Mouse (Mus musculus) myocyte (in vitro differentiated cells): ENCODE measurements at regions not wholly inside any gene's neighbourhood (a gene's known extent, or its start where the extent isn't known, plus 50 kb on each side); places are given as distances from the start of the nearest gene placed in this dataset.

ENCODE experiments used
- H3K27me3 ChIP-seq: one replicate; pipeline ENCODE4 v1.6.1; 2011; ENCODE audit not compliant: control insufficient read depth, insufficient read depth, insufficient read length
- H3K36me3 ChIP-seq: one replicate; pipeline ENCODE4 v1.6.1; 2011; ENCODE audit not compliant: control insufficient read depth, insufficient read depth
- H3K4me2 ChIP-seq: one replicate; pipeline ENCODE4 v1.6.1; 2011; ENCODE audit warnings: low read depth, control low read depth
- H3K4me3 ChIP-seq: one replicate; pipeline ENCODE4 v1.5.1; 2011; ENCODE audit warnings: mild to moderate bottlenecking, control low read depth, moderate library complexity
- H3K79me2 ChIP-seq: one replicate; pipeline ENCODE4 v1.6.1; 2011; ENCODE audit not compliant: control insufficient read depth, insufficient read depth
- H3ac ChIP-seq: one replicate; pipeline ENCODE4 v1.6.1; 2011; ENCODE audit not compliant: control insufficient read depth, insufficient read length
- CEBPB ChIP-seq: IDR thresholded peaks from 2 replicates; pipeline ENCODE4 v1.6.1; 2011; ENCODE audit warnings: mild to moderate bottlenecking, moderate library complexity; ENCODE audit not compliant: poor library complexity, insufficient read depth, severe bottlenecking
- E2F4 ChIP-seq: IDR thresholded peaks from one replicate; pipeline ENCODE4 v1.6.1; 2011; ENCODE audit warnings: mild to moderate bottlenecking, control low read depth, moderate library complexity; ENCODE audit not compliant: insufficient read depth
- MAX ChIP-seq: IDR thresholded peaks from one replicate; pipeline ENCODE4 v1.6.1; 2011; ENCODE audit warnings: low read depth, mild to moderate bottlenecking, control low read depth
- MYOD1 ChIP-seq, 3 experiments: IDR thresholded peaks; one replicate each; pipeline ENCODE4 v1.6.1; 2011; ENCODE audit warnings: control low read depth in 2 of 3, low read depth in 2 of 3, mild to moderate bottlenecking in 2 of 3, moderate library complexity in 1 of 3; ENCODE audit not compliant: insufficient read length in 2 of 3, control insufficient read depth in 1 of 3
- MYOG ChIP-seq, 3 experiments: IDR thresholded peaks; one replicate each; pipeline ENCODE4 v1.6.1; 2011; ENCODE audit warnings: control low read depth in 2 of 3, low read depth in 2 of 3, mild to moderate bottlenecking in 2 of 3; ENCODE audit not compliant: insufficient read length in 2 of 3, control insufficient read depth in 1 of 3, insufficient read depth in 1 of 3
- POLR2A ChIP-seq: IDR thresholded peaks from one replicate; pipeline ENCODE4 v1.6.1; 2011; ENCODE audit warnings: low read depth, mild to moderate bottlenecking, control low read depth, moderate library complexity; ENCODE audit not compliant: insufficient read length
- POLR2AphosphoS2 ChIP-seq: IDR thresholded peaks from one replicate; pipeline ENCODE4 v1.6.1; 2011; ENCODE audit warnings: low read depth, control low read depth; ENCODE audit not compliant: insufficient read length
- REST ChIP-seq: IDR thresholded peaks from one replicate; pipeline ENCODE4 v1.6.1; 2011; ENCODE audit warnings: mild to moderate bottlenecking, control low read depth, moderate library complexity; ENCODE audit not compliant: insufficient read depth, insufficient read length
- SRF ChIP-seq: IDR thresholded peaks from one replicate; pipeline ENCODE4 v1.6.1; 2011; ENCODE audit warnings: low read depth; ENCODE audit not compliant: control insufficient read depth, insufficient read length
- TCF12 ChIP-seq: IDR thresholded peaks from one replicate; pipeline ENCODE4 v1.6.1; 2011; ENCODE audit warnings: mild to moderate bottlenecking, control low read depth; ENCODE audit not compliant: poor library complexity, insufficient read depth, severe bottlenecking
- TCF3 ChIP-seq: IDR thresholded peaks from one replicate; pipeline ENCODE4 v1.6.1; 2011; ENCODE audit warnings: low read depth, control low read depth; ENCODE audit not compliant: insufficient read length
- USF1 ChIP-seq: IDR thresholded peaks from one replicate; pipeline ENCODE4 v1.6.1; 2011; ENCODE audit warnings: low read depth, mild to moderate bottlenecking, control low read depth, moderate library complexity

DNA sequence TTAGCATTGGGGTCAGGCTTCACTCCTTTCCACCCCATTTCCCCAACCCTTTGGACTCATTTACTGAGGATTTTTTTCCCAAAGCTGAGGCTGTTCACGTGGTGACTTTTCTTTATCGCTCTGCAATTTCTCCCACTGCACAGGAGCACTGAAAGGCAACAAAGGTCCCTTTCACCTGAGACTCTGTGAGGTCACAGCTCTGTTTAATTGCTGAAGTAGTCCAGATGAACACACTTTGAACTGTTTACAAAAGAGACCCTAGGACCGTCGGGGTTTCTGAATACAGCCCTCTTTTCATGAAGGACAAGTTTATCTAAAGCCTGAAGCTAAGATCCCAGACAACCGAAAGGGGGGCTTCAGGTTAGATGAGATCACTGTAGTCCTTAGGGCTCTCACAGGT lies 293.6 kb downstream of the Stim2 start:
- TF ChIP-seq POLR2AphosphoS2, result no peak
- TF ChIP-seq E2F4, result no peak
- TF ChIP-seq SRF, result no peak
- no peak for TF ChIP-seq MYOD1 (IDR thresholded peaks at IDR 0.05; ENCODE audit: control insufficient read depth in 1 of 3, insufficient read length in 2 of 3, low read depth in 2 of 3)
- TF ChIP-seq TCF12, result no peak
- TF ChIP-seq USF1, result no peak
- no peak for TF ChIP-seq POLR2A
- no peak for TF ChIP-seq MAX
- no peak for TF ChIP-seq CEBPB
- TF ChIP-seq REST, result no peak
- TF ChIP-seq MYOG (IDR thresholded peaks at IDR 0.05; ENCODE audit: control insufficient read depth in 1 of 3, insufficient read depth in 1 of 3, insufficient read length in 2 of 3, low read depth in 2 of 3), result no peak
- no peak for TF ChIP-seq TCF3
- H3K4me2 ChIP-seq, result no peak overlapping the region
- no peaks in the 10 kb centered on the region for H3K36me3 ChIP-seq
- H3K4me3 ChIP-seq, result no peak overlapping the region
- H3K79me2 ChIP-seq, result no peaks in the 10 kb centered on the region
- H3ac ChIP-seq, result no peak overlapping the region
- H3K27me3 ChIP-seq, result no peaks in the 10 kb centered on the region

DNA sequence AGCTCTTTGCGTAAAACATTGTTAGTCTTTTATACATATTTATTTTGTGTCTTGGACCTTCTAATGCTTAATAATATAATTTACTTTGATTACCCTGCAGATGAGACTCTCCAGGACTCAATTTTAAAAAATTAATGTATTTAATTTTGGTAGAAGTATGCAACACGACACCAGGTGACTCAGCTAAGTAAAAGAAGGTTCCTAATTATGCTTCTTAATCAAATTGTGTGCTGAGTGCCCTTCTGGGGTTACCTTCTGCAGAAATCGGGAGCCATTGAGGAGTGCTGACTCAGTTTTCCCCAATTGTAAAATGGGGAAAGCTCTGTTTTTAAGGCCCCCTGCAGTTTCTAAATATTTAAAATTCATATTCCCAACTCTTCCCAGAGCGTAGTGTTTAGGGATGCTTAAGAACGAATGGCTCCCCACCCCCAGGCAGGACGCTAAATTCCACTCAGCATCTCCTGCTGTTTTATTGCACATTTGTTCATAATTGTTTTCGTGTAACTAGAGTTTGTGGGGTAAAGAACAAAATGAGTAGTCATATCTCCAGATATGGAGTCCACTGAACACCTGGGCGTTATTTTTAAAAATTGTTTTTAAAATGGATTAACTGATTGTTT lies 315.5 kb downstream of the Stim2 start:
- Histone ChIP-seq H3K27me3 (no peaks in the 10 kb centered on the region), H3ac (no peak overlapping the region), H3K4me3 (no peak overlapping the region), H3K36me3 (no peaks in the 10 kb centered on the region), H3K79me2 (no peaks in the 10 kb centered on the region), H3K4me2 (no peak overlapping the region)
- TF ChIP-seq REST (no peak), E2F4 (no peak), MAX (no peak), POLR2A (no peak), MYOG (IDR thresholded peaks at IDR 0.05; ENCODE audit: control insufficient read depth in 1 of 3, insufficient read depth in 1 of 3, insufficient read length in 2 of 3, low read depth in 2 of 3) (no peak), USF1 (no peak), POLR2AphosphoS2 (no peak)

DNA sequence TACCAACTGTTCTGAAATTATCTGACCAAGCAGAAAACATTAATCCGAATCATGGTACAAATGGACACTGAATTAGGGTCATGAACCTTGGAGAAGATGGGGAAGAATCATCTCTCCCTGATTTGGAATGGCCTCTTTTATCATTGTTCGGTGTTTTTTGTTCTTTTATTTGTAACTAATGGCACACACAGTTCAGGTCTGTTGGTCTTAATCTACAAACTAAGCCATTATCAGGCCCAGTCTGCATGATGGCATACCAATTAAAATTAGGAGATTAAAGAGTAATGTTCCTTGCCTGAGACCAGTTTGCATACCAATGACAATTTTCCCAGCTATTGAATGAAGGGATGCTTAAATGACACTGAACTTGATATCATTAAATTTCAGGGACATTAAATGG lies 332.1 kb downstream of the Stim2 start:
- no peaks in the 10 kb centered on the region for H3K79me2 ChIP-seq
- no peak overlapping the region for H3ac ChIP-seq
- no peak overlapping the region for H3K4me2 ChIP-seq
- TF ChIP-seq REST (no peak), POLR2A (no peak), CEBPB (no peak), USF1 (no peak), TCF12 (no peak), MYOD1 (IDR thresholded peaks at IDR 0.05; ENCODE audit: control insufficient read depth in 1 of 3, insufficient read length in 2 of 3, low read depth in 2 of 3) (no peak), POLR2AphosphoS2 (no peak), SRF (no peak), MAX (no peak), MYOG (IDR thresholded peaks at IDR 0.05; ENCODE audit: control insufficient read depth in 1 of 3, insufficient read depth in 1 of 3, insufficient read length in 2 of 3, low read depth in 2 of 3) (no peak)
- H3K27me3 ChIP-seq, result no peaks in the 10 kb centered on the region
- no peaks in the 10 kb centered on the region for H3K36me3 ChIP-seq
- no peak overlapping the region for H3K4me3 ChIP-seq

DNA sequence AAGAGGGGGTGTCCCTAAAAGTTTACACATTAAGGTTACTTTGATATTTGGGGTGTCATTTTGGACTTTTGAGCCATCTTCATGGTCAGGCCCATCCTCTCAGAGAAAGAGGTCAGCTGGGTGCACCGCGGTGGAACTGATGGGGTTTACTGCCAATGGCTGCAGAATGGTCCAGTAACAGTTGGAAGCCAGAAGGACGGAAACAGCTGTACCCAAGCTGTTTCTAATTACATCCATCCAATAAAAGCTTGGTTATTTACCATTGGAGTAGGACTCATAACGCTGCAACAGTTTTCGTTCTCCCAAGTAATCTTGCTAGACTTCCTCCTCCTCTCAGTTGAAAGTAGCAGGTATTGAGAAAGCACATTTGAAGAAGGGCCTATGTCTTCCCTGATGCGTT lies 344.7 kb downstream of the Stim2 start:
- Histone ChIP-seq H3K4me3 (no peak overlapping the region), H3K36me3 (no peaks in the 10 kb centered on the region), H3ac (no peak overlapping the region), H3K27me3 (no peaks in the 10 kb centered on the region), H3K79me2 (no peaks in the 10 kb centered on the region), H3K4me2 (no peak overlapping the region)
- TF ChIP-seq SRF (no peak), USF1 (no peak), TCF12 (no peak), REST (no peak), POLR2A (no peak), MYOG (IDR thresholded peaks at IDR 0.05; ENCODE audit: control insufficient read depth in 1 of 3, insufficient read depth in 1 of 3, insufficient read length in 2 of 3, low read depth in 2 of 3) (no peak), CEBPB (no peak), TCF3 (no peak), E2F4 (no peak), MYOD1 (IDR thresholded peaks at IDR 0.05; ENCODE audit: control insufficient read depth in 1 of 3, insufficient read length in 2 of 3, low read depth in 2 of 3) (no peak), POLR2AphosphoS2 (no peak), MAX (no peak)

DNA sequence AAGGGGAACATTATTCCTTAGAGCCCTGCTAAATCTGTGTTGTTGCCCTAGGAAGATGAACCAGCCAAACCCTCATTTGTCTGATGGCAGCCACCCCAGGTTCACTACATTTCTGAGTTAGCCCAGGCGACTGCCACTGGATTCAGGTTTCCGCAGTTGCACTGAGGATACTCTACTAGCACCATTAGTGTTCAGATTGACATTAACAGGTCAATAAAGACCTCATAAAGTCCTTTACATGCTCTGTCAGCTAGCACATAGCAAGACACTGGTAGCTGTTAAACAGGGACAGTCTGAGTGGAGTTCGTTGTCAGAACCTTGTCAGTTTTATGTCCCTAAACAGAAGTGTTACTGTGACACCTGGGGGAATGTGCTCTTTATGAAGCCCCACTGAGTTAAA lies 345.1 kb downstream of the Stim2 start:
- no peaks in the 10 kb centered on the region for H3K79me2 ChIP-seq
- no peak overlapping the region for H3ac ChIP-seq
- H3K4me2 ChIP-seq, result no peak overlapping the region
- no peak overlapping the region for H3K4me3 ChIP-seq
- H3K36me3 ChIP-seq, result no peaks in the 10 kb centered on the region
- no peaks in the 10 kb centered on the region for H3K27me3 ChIP-seq
- TF ChIP-seq REST (no peak), MYOD1 (IDR thresholded peaks at IDR 0.05; ENCODE audit: control insufficient read depth in 1 of 3, insufficient read length in 2 of 3, low read depth in 2 of 3) (no peak), MYOG (IDR thresholded peaks at IDR 0.05; ENCODE audit: control insufficient read depth in 1 of 3, insufficient read depth in 1 of 3, insufficient read length in 2 of 3, low read depth in 2 of 3) (no peak), USF1 (no peak), TCF12 (no peak), TCF3 (no peak), POLR2A (no peak), POLR2AphosphoS2 (no peak), MAX (no peak), CEBPB (no peak), SRF (no peak), E2F4 (no peak)
